Mouse (Mus musculus): ENCODE results near the gene Hsdl2.

Gene Hsdl2

DNA sequence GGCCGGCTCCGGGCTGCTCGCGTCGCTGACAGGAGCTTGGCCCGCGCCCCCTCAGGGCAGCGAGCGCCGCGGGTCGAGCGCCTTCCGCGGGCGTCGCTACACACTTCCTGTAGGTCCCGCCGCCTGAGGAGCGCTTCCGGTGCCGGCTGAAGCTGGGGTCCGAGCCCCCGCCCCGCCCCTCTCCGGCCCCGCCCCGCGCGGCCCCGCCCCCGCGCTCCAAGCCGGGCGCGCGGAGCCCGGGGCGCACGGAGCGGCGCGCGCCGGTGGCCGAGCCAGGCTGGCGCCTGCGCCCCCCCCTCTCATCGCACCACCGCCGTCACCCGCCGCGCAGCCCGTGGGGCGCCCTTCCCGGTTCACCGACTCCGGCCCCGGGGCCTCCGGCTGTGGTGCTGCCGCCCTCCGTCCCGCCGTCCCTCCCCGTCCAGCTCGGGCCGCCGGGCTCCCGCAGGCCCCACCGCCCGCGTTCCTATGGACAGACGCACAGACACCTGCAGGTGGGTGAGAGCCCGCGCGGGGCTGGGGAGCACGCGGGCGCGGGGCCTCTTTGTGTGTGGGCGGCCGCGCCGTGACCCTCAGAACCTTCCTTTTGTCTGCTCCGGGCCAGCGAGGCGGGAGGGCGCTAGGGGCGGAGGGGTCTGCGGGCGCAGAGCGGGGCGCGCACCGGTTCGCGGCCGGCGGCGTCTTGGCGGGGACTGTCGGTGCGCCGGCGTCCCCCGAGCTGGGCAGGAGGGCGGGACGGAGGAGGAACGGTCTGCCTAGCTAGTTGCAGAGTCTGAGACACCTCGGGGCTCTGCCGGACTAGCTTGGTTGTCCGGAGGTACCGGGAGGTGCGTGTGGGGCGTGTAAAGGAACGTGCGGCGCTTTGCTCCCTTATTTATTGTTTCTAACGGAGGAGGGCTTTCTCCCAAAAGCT lies 44.9 kb downstream of the Hsdl2 start, which contains the start of gene E130308A19Rik:
Gene E130308A19Rik (plus strand): TSS at position 214 of the 913 bp plus-strand sequence.
- DNase-seq (ENCODE audit: low read depth, low spot score) = peak; percentile 73

DNA sequence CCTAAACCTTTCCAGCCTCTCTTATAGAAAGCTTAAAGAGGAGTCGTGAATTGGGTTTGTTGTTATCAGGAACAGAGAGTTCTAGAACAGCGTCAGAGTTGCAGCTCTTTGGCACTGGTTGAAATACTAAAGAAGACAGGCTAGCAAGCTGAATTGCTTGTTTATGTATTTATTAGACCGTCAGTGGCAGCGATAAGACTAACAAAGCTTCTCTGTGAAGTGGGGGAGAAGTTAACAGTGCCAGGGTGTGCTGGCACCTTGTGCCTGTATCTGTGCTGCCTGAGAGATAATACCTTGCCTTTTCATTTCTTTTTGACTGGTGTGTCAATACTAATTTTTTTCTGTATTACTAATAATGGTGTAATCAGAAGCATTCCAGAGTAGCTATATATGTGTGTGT lies 46.9 kb downstream of the Hsdl2 start:
- no peak for DNase-seq (ENCODE audit: low read depth, low spot score)

DNA sequence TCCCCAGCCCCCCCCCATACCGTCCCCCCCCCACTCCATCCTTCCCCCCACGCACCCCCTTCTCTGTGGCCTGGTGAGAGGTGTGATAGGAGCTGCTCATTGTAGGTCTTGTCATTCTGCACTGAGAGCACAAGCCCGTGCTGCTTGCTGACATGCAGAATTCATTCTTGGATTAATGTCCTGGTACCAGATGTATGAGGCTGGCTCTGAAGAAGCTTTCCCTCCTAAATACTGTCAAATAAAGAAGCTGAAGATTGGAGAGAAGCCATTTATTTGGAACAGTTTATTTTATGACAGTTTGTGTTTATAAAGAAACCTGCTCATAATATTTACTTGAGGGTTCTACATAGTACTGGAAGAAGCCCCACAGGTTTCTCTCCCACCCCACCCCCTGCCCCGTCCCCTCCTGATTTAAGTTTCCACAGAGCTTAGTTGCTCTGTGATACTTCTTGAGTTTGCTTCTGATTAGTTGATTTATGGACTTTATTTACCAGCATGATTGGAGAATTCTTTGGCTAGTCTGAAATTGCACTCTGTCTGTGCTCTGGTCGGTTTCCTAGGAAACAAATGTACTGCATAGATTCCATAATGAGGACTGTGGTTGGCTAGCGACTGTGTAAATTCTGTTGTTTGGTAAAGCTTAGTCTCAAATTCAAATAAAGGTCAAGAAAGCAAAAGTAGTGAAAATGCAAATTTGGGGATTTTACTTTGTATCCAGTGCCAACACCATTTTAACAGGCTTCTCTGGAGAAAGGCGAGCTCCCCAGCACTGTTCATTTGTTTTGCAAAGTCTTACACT lies 47.9 kb downstream of the Hsdl2 start:
- no peak for DNase-seq (ENCODE audit: low read depth, low spot score)

DNA sequence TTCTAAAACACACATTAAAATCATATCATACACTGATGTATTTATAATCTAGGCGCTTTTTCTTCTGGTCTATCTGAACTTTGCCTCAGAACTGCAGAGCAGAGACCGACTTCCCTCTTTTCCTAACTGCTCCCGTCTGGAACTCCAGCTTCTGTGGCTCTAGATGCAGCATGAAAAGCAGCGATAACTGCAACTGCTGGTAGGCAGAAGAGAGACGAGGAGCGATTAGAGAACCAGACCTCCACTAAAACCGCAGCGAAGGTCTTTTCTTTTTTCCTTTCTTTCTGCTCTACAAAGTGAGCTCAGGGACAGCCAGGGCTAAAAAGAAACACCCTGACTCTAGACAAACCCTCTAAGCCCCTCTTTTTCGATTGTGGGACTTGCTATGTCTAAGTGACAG lies 48.8 kb downstream of the Hsdl2 start:
- DNase-seq (ENCODE audit: low read depth, low spot score) = no peak

DNA sequence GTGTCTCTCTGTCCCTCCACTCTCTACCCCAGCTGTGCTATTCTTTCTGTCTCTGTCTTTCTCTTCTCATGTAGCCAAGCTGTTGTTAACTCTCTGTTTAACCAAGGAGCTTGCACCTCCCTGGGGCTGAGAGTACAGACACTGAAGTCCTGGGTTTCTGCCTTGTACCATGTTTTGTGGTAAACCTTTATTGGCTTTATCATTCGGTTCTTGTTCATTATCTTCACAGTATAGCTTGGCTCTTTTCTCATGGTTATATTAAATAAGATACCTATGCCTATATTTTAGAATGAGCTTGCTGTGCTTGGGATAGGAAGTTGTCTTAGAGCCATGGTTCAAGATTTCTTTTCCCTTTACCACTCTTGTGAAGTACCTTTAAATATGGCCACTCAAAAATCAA lies 53.2 kb downstream of the Hsdl2 start:
- no peak for DNase-seq (ENCODE audit: low read depth, low spot score)

DNA sequence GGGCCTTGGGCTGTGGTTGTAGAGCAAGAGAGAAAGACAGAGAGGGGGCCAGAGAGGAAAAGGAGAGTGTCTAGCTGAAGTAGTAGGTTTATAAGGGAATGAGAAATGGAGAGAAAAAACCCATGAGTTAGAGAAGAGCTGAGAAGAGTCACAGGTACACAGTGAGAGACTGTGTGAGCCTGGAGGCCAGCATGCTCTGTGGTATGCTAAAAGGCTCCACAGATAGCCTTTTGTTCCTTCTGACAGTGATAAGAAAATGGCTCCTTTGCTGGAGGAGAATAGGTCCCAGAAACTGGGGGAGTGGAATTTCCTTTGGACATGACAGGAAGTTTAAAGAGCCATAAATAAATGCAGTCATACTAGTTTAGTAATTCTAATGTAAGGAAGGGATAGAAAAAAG lies 57.8 kb downstream of the Hsdl2 start:
- no peak for DNase-seq (ENCODE audit: low read depth, low spot score)

DNA sequence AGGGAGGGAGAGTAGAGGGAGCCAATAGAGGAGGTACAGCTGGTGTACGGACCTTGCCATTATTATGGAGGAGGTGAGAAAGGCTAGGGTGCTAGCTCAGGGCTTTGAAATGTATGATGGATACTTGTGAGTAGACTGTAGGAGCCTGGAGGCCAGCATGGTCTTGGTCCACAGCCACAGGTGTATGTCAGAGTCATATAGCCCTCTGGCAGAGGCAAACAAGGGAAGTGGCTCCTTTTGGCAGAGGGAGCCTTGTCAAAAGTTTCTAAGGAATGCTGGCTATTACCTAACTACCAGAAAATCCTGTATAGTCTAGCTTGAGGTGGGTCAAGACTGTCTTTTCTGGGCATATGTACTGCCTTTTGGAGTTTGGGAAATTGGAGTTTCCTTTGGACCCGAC lies 59.4 kb downstream of the Hsdl2 start:
- no peak for DNase-seq (ENCODE audit: low read depth, low spot score)

DNA sequence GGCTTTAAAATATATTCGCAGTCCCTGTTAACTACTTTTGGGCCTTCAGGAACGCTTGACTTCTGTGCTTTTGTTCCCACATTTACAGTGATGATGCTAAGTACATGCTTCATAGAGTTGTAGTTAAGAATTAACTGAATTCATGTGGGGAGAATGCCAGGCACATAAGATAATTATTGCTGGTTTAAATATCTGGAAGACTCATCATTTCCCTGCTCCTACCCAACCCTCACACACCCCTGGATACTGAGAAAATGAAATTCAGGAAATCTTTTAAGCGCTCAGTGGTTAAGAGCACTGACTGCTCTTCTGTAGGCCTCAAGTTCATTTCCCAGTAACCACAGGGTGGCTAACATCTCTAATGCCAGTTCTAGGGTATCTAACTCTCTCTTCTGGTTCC lies 60.7 kb downstream of the Hsdl2 start:
- no peak for DNase-seq (ENCODE audit: low read depth, low spot score)

DNA sequence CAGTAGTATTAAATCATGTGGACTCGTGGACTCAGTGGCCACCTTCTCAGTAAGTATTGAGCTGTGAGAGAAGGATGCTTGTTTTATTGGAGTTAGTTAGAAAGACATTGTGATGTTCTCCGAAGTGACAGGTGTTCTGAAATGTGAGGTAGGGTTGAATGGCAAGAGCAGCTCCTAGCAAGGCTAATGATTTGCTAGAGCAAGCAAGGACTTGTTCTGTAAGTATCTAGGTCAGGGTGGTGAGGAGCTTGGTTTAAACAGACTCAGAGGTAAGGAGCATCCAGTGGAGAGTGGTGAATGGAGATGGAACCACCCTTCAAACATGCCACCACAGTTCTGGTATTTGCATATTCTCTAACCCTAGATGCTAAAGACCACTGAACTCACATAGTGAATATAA lies 61.3 kb downstream of the Hsdl2 start:
- no peak for DNase-seq (ENCODE audit: low read depth, low spot score)

DNA sequence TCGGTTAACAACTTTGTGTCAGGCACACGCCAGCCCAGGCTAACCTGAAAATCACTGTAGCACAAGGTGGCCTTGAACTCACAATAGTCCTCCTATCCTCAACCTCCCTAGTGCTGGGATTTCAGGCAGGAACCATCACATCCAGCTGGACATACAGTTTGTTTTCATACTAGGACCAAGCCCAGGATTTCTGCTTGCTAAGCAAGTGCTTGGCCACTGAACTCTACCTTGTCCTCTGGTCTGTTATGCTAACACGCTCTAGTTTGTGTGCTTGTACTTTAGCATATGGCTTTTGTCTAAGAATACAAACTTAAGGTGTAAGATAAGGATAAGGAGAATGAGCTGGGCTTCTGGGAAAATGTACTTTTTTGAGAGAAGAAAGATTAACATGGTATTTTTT lies 63.1 kb downstream of the Hsdl2 start:
- no peak for DNase-seq (ENCODE audit: low read depth, low spot score)

DNA sequence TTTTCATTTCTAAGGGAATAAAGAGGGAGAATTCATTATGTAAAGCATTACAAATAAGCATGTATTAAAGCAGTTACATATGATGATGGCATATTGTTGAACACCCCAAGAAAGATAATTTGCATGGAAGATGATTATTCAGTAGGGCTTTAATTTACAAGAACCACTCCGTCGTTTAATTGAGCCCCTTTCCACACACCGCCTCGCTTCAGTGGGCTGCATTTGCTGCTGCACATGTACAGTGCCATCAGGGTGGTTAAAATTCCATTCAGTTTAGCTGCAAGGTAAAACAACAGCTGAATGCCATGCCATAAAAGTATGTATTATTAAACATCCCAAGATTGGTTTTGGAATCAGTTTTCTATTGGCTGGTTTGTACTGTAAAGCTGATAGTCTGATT lies 63.6 kb downstream of the Hsdl2 start:
- no peak for DNase-seq (ENCODE audit: low read depth, low spot score)

DNA sequence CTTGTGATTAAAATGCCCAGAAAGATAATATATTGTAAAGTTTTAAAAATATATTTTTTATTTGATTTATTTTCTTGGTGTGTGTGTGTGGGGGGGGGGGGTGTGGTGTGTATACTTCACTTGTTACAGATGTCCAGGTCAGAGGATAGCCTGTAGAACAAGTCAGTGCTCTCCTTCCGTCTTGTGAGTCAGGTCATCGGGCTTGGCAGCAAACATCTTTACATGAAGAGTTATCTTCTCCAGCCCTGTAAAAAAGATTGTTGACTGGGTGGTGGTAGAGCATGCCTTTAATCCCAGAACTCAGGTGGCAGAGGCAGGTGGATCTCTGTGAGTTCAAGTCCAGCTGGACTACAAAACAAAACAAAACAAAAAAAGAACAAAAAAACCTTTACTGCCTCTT lies 64.2 kb downstream of the Hsdl2 start:
- no peak for DNase-seq (ENCODE audit: low read depth, low spot score)

DNA sequence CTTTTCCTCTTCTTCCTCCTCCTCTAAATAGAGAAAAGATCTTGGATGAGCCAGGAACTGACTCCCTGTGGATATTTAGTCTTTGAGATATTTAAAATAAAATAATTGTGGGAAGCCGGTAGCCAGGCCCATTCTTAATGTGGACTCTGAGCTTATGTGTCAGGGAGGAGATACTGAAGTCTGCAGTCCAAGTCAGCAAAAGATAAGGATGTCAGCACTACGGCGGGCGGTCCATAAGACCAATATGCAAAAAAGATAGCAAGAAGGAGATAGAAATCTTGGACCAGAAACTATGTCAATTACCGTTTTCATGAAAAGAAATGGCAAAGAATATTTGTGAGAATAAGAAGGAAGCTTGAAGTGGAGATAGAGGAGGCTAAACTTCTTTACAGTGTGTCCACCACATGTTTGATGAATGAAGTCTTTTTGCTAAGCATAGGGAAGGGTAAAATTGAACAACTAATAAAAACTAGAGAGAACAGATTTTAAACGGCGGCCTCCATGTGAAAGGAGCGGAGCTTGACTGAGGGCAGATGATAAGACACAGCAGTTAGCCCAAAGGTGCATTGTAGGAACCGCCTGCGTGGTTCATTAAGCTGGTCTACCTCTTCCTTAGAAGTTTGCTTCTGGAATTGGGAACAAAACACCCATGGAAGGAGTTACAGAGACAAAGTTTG lies 64.8 kb downstream of the Hsdl2 start:
- no peak for DNase-seq (ENCODE audit: low read depth, low spot score)

DNA sequence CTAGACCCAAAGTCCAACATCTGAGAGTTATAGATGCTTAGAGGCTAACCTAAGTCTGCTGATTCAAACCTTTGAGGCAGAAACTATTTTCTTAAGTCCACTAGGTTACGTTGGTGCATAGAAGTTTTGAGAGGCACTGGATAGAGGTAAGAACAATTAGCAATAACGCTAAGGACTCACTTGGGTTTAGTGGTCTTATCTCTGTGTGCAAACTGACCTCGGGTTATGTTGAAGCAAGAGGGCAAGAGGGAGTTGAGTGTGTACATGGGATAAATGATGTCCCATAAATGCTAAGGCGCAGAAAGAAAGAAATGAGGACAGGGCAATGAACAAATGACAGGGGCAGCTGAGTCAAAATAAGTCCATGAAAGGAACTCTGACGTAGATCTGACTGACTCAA lies 67.8 kb downstream of the Hsdl2 start:
- DNase-seq (ENCODE audit: low read depth, low spot score) = no peak

DNA sequence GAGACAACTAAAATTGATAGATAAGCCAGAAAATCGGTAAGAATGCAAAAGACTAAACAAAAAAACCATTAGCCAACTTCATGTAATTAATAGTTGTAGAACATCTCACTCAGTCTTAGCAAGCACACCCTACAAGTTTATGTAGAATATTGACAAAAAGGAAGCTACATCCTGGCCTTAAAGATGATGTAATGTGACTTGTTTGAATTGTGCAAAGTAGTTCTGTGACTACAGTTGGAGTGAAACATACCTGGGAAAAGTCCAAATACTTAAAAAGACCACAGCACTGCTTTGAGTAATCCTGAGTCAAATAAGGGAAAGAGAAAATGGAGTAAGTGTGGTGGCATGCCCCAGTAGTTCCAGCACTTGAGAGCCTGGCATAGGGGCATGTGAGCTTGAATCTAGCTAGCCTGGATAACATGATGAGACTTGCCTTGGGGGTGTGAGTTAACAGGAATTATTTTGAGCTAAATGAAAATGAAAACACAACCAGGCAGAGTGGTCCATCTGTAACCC lies 70.9 kb downstream of the Hsdl2 start:
- DNase-seq (ENCODE audit: low read depth, low spot score) = no peak

DNA sequence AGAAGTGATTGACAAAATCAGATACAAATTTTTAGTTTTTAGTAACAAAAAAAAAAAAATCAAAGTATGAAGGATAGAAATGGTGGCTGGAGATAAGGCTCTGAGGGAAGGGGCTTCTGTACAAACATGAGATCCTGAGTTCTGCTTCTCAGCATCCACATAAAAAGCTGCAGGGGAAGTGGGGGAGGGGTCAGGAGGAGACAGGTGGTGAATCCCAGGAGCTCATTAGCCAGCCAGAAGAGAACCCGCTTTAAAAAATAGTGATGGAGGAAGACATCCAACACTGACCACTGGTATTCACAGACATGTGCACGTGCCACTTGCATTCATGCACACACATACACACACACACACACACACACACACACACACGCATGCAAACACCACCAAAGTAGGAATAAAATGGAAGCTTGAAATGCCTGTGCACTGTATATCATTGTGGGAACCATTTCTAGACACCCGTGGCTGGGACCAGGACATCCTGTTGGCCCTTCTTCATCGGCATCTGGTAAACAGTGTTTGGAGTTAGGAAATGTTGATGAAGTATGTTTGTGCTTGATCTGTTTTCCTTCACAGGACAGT lies 74.8 kb downstream of the Hsdl2 start:
- no peak for DNase-seq (ENCODE audit: low read depth, low spot score)

DNA sequence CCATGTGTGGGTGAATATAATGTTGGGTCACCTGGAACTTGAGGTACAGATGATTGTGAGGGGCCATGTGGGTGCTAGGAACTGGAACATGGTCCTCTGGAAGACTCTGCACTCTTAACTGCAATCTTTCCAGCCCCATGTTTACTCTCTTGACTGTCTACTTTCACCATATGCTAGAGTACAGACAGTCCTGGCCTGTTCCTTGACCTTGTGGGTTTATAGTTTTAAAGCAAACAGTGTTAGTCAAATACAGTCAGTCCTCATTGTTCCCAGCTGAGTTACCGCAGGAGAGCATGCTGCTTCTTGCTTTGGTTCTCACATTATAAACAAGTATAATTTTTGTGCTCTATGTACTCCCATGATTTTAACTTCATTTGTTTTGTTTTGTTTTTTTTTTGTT lies 80.8 kb downstream of the Hsdl2 start:
- no peak for DNase-seq (ENCODE audit: low read depth, low spot score)

DNA sequence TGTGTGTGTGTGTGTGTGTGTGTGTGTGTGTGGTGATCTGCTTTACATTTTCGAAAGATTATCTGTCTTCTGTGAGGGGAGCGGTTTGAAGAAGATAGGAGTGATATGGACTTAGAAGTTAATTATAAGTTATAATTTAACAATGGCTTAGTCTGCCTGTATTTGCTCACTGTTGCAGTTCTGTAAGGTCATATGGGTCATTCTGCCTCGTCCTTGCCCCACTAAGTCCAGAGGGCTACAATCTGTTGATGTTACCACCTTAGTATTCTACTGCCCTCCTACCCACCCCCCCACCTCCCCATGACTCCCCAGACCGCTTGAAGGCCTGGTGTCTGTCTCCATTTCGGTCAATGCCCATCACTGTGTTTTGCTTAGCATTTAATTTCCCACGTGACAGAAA lies 82.1 kb downstream of the Hsdl2 start:
- DNase-seq (ENCODE audit: low read depth, low spot score) = no peak

DNA sequence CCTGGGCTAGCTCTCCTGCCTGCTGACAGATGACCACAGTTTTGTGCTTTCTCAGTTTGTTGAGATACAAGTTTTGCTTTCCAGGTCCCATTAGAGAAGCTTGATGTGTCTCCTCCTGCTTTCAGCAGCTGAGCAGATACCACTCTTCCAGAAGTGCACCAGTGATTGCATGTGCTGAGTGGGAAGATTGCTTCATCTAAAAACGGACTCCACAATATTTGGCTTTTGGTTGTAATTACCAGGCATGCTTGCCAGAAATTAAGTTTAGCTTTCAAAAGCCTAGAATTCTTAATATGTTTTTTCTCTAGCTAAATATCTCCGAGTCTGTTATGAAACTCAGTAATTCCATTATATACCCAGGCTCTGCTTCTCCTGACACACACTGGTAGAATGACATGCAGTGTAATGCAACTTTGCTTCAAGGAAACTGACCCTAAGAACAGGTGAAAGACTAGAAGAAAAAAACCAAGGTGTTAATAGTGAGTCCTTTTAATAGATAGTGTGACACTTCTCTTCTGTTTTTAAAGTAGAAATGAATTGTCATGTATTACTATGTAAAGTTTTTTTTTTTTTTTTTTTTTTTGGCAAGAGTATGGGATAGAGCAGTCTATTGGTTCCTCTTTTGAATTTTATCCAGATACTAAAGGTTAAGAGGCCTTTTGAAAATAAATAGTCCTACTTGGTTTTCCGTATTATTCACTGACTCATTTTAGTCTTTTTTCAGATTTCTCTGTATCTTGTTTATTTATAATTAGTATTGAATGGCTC lies 85.4 kb downstream of the Hsdl2 start:
- no peak for DNase-seq (ENCODE audit: low read depth, low spot score)

DNA sequence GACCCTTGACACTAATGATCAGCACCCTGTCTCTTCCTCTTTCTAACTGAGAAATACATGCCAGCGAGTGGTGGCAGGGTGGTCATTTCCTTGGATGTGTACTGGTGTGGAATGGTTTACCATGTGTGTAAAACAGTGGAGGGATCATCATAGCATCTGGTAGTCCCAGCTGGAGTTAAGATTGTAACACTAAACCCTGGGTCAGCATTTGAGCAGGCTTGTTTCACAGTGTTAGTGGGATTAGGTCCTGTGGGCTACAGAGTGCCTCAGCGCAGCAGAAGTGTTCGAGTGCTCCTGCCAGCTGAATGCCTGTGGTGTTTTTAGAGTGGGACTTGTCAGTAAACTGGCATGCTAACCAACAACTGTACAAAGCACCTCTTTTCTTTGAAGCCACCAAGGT lies 86.7 kb downstream of the Hsdl2 start:
- peak; percentile 23 for DNase-seq (ENCODE audit: low read depth, low spot score)
